Mouse (Mus musculus) megakaryocyte, embryonic 14.5 days (primary cell): ENCODE measurements around the gene Nectin1.

Source experiments
- FLI1 ChIP-seq: IDR thresholded peaks from 2 replicates; pipeline ENCODE4 v1.6.1; 2012; ENCODE audit warnings: low read length, inconsistent platforms, mixed read lengths
- GATA1 ChIP-seq: IDR thresholded peaks from 3 replicates; pipeline ENCODE4 v1.6.1; 2012; ENCODE audit warnings: mixed read lengths, low read length, inconsistent platforms, borderline replicate concordance

- TF ChIP-seq FLI1 (no peak), GATA1 (no peak)
Observed at GRCm38 (mm10) chr9:43743647-43744137, at the start of gene Nectin1.
